Mouse (Mus musculus) midbrain, embryonic 15.5 days (tissue): ENCODE measurements at regions not wholly inside any gene's neighbourhood (a gene's known extent, or its start where the extent isn't known, plus 50 kb on each side); places are given as distances from the start of the nearest gene placed in this dataset.
"Not testable (repeated sequence)": the region's sequence is repeated elsewhere in the genome, so short reads cannot be mapped to it uniquely, and the experiment has no call there.

Experiments
- ATAC-seq: fragments of 200-750 bp; cut with Nextera tagmentation; replicated peaks from 2 replicates; pipeline ENCODE4 v1.8.0; 2017; ENCODE audit warnings: moderate TSS enrichment
- H3K27ac ChIP-seq: fragments of 300-500 bp; sonication (generic); 2 replicates; pipeline ENCODE4 v1.5.1; 2015; ENCODE audit warnings: mild to moderate bottlenecking, inconsistent platforms
- H3K27me3 ChIP-seq: fragments of 300-500 bp; sonication (generic); replicated peaks from 2 replicates; pipeline ENCODE4 v1.6.1; 2015; ENCODE audit warnings: inconsistent platforms
- H3K36me3 ChIP-seq: fragments of 300-500 bp; sonication (generic); replicated peaks from 2 replicates; pipeline ENCODE4 v1.6.1; 2015; ENCODE audit warnings: inconsistent platforms
- H3K4me1 ChIP-seq: fragments of 300-500 bp; sonication (generic); 2 replicates; pipeline ENCODE4 v1.6.1; 2015; ENCODE audit warnings: inconsistent platforms
- H3K4me2 ChIP-seq: fragments of 300-500 bp; sonication (generic); 2 replicates; pipeline ENCODE4 v1.6.1; 2015; ENCODE audit warnings: inconsistent platforms, mild to moderate bottlenecking, moderate library complexity
- H3K4me3 ChIP-seq: fragments of 300-500 bp; sonication (generic); 2 replicates; pipeline ENCODE4 v1.5.1; 2015; ENCODE audit warnings: mild to moderate bottlenecking, inconsistent platforms
- H3K9ac ChIP-seq: fragments of 300-500 bp; sonication (generic); 2 replicates; pipeline ENCODE4 v1.6.1; 2015; ENCODE audit warnings: mild to moderate bottlenecking, inconsistent platforms
- H3K9me3 ChIP-seq: fragments of 300-500 bp; sonication (generic); 2 replicates; pipeline ENCODE4 v1.6.1; 2016; ENCODE audit warnings: inconsistent platforms
- WGBS: fragments of 180-500 bp; shearing (Covaris S2); methylation state at CpG from one replicate; pipeline ENCODE4 v1.1.7; 2015; ENCODE audit warnings: mixed read lengths; 5-methylcytosine and 5-hydroxymethylcytosine counted together

- Histone ChIP-seq H3K9ac (no peak overlapping the region), H3K4me2 (no peak overlapping the region), H3K36me3 (no peaks in the 10 kb centered on the region), H3K27ac (no peak overlapping the region), H3K4me3 (no peak overlapping the region), H3K27me3 (no peaks in the 10 kb centered on the region), H3K9me3 (no peaks in the 10 kb centered on the region), H3K4me1 (peaks cover 17% of the 10 kb centered on the region)
- 63% methylated on average over 7 of the region's 7 CpGs for WGBS
- ATAC-seq = no peak
Observed at GRCm38 (mm10) chr17:14144082-14144481, 60.0 kb downstream of the Dact2 start.

GRCm38 (mm10) chr17:14141669-14142068 lies 62.4 kb downstream of the Dact2 start:
- Histone ChIP-seq H3K4me1 (peaks cover 17% of the 10 kb centered on the region), H3K4me2 (no peak overlapping the region), H3K9me3 (no peaks in the 10 kb centered on the region), H3K9ac (no peak overlapping the region), H3K27me3 (no peaks in the 10 kb centered on the region), H3K36me3 (no peaks in the 10 kb centered on the region), H3K27ac (no peak overlapping the region), H3K4me3 (no peak overlapping the region)
- WGBS = 50% methylated on average over 5 of the region's 5 CpGs
- peak; percentile 81 for ATAC-seq

- Histone ChIP-seq H3K4me3 (no peak overlapping the region), H3K27me3 (no peaks in the 10 kb centered on the region), H3K36me3 (no peaks in the 10 kb centered on the region), H3K9me3 (no peaks in the 10 kb centered on the region), H3K27ac (no peak overlapping the region), H3K9ac (no peak overlapping the region), H3K4me2 (no peak overlapping the region), H3K4me1 (peaks cover 17% of the 10 kb centered on the region)
- ATAC-seq = no peak
- WGBS = 71% methylated on average over 2 of the region's 2 CpGs
Observed at GRCm38 (mm10) chr17:14140266-14140665, 63.8 kb downstream of the Dact2 start.

- Histone ChIP-seq H3K4me2 (no peak overlapping the region), H3K9me3 (no peaks in the 10 kb centered on the region), H3K4me3 (no peak overlapping the region), H3K36me3 (no peaks in the 10 kb centered on the region), H3K9ac (no peak overlapping the region), H3K27me3 (no peaks in the 10 kb centered on the region), H3K27ac (no peak overlapping the region), H3K4me1 (peaks cover 17% of the 10 kb centered on the region)
- 87% methylated on average over 5 of the region's 5 CpGs for WGBS
- no peak for ATAC-seq
Observed at GRCm38 (mm10) chr17:14138941-14139340, 65.2 kb downstream of the Dact2 start.

GRCm38 (mm10) chr17:14136702-14137315 lies 67.3 kb downstream of the Dact2 start:
- Histone ChIP-seq H3K27ac (no peak overlapping the region), H3K9me3 (no peaks in the 10 kb centered on the region), H3K9ac (no peak overlapping the region), H3K4me3 (no peak overlapping the region), H3K4me1 (peaks cover 12% of the 10 kb centered on the region), H3K4me2 (no peak overlapping the region), H3K36me3 (no peaks in the 10 kb centered on the region), H3K27me3 (no peaks in the 10 kb centered on the region)
- 71% methylated on average over 6 of the region's 6 CpGs for WGBS
- ATAC-seq = no peak

- 84% methylated on average over 3 of the region's 3 CpGs for WGBS
- no peaks in the 10 kb centered on the region for H3K36me3 ChIP-seq
- H3K27ac ChIP-seq = no peak overlapping the region
- no peaks in the 10 kb centered on the region for H3K9me3 ChIP-seq
- ATAC-seq = no peak
- H3K4me3 ChIP-seq = no peak overlapping the region
- H3K4me2 ChIP-seq = no peak overlapping the region
- no peak overlapping the region for H3K9ac ChIP-seq
- H3K27me3 ChIP-seq = no peaks in the 10 kb centered on the region
- H3K4me1 ChIP-seq = no peaks in the 10 kb centered on the region
Observed at GRCm38 (mm10) chr17:14134604-14135003, 69.5 kb downstream of the Dact2 start.

GRCm38 (mm10) chr17:14133986-14134385 lies 70.1 kb downstream of the Dact2 start:
- 83% methylated on average over 2 of the region's 2 CpGs for WGBS
- no peaks in the 10 kb centered on the region for H3K36me3 ChIP-seq
- H3K27ac ChIP-seq = no peak overlapping the region
- no peaks in the 10 kb centered on the region for H3K27me3 ChIP-seq
- no peak overlapping the region for H3K4me3 ChIP-seq
- no peak overlapping the region for H3K9ac ChIP-seq
- H3K4me1 ChIP-seq = no peaks in the 10 kb centered on the region
- H3K9me3 ChIP-seq = no peaks in the 10 kb centered on the region
- no peak for ATAC-seq
- no peak overlapping the region for H3K4me2 ChIP-seq

- not testable (repeated sequence) for H3K4me1 ChIP-seq, H3K9me3 ChIP-seq, H3K4me3 ChIP-seq, H3K27me3 ChIP-seq, H3K4me2 ChIP-seq, H3K27ac ChIP-seq, H3K36me3 ChIP-seq, H3K9ac ChIP-seq, ATAC-seq
- 11% methylated on average over 2 of the region's 2 CpGs for WGBS
Observed at GRCm38 (mm10) chr17:14127031-14127430, 67.7 kb upstream of the Gm7358 start.

GRCm38 (mm10) chr17:14118863-14119262 lies 59.5 kb upstream of the Gm7358 start:
- no peaks in the 10 kb centered on the region for H3K9me3 ChIP-seq
- H3K4me2 ChIP-seq = no peak overlapping the region
- no peak overlapping the region for H3K27ac ChIP-seq
- H3K36me3 ChIP-seq = no peaks in the 10 kb centered on the region
- 88% methylated on average over 3 of the region's 3 CpGs for WGBS
- H3K4me3 ChIP-seq = no peak overlapping the region
- no peak for ATAC-seq
- no peak overlapping the region for H3K9ac ChIP-seq
- H3K4me1 ChIP-seq = no peaks in the 10 kb centered on the region
- H3K27me3 ChIP-seq = no peaks in the 10 kb centered on the region

- WGBS = 91% methylated on average over 2 of the region's 2 CpGs
- no peak for ATAC-seq
- no peak overlapping the region for H3K27ac ChIP-seq
Observed at GRCm38 (mm10) chr17:14116223-14116622, 56.9 kb upstream of the Gm7358 start.

GRCm38 (mm10) chr17:14114856-14115255 lies 55.5 kb upstream of the Gm7358 start:
- H3K27ac ChIP-seq = no peak overlapping the region
- WGBS = 77% methylated on average over 2 of the region's 2 CpGs
- no peaks in the 10 kb centered on the region for H3K36me3 ChIP-seq
- H3K4me1 ChIP-seq = no peaks in the 10 kb centered on the region
- H3K4me2 ChIP-seq = no peak overlapping the region
- ATAC-seq = no peak
- H3K27me3 ChIP-seq = no peaks in the 10 kb centered on the region
- H3K9ac ChIP-seq = no peak overlapping the region
- no peak overlapping the region for H3K4me3 ChIP-seq
- H3K9me3 ChIP-seq = no peaks in the 10 kb centered on the region

More at GRCm38 (mm10) chr17:14116223-14116622, 56.9 kb upstream of the Gm7358 start:
- Histone ChIP-seq H3K4me3 (no peak overlapping the region), H3K4me1 (no peaks in the 10 kb centered on the region), H3K9me3 (no peaks in the 10 kb centered on the region), H3K9ac (no peak overlapping the region), H3K4me2 (no peak overlapping the region), H3K27me3 (no peaks in the 10 kb centered on the region), H3K36me3 (no peaks in the 10 kb centered on the region)

- H3K27ac ChIP-seq, H3K4me1 ChIP-seq, H3K36me3 ChIP-seq, H3K4me3 ChIP-seq, H3K4me2 ChIP-seq, H3K27me3 ChIP-seq, H3K9ac ChIP-seq, ATAC-seq, H3K9me3 ChIP-seq: not testable (repeated sequence)
- WGBS = 22% methylated on average over 1 of the region's 1 CpGs
Observed at GRCm38 (mm10) chr17:14111692-14112091, 52.4 kb upstream of the Gm7358 start.
